Mouse (Mus musculus) G1E (cell line): ENCODE measurements at regions not wholly inside any gene's neighbourhood (a gene's known extent, or its start where the extent isn't known, plus 50 kb on each side); places are given as distances from the start of the nearest gene placed in this dataset.

Source experiments
- CTCF ChIP-seq: IDR thresholded peaks from 2 replicates; pipeline ENCODE4 v1.5.1; 2012; ENCODE audit warnings: low read depth, low read length, inconsistent platforms, mixed read lengths
- GATA1 ChIP-seq: IDR thresholded peaks from 2 replicates; pipeline ENCODE4 v1.6.1; 2012; ENCODE audit warnings: borderline replicate concordance, low read length, inconsistent platforms, mixed read lengths
- POLR2AphosphoS5 ChIP-seq: IDR thresholded peaks from 2 replicates; pipeline ENCODE4 v1.6.1; 2012; ENCODE audit warnings: low read depth, low read length, inconsistent platforms; ENCODE audit not compliant: insufficient replicate concordance
- TAL1 ChIP-seq: conservative IDR thresholded peaks from 2 replicates; pipeline ENCODE4 v1.6.1; 2012; ENCODE audit warnings: low read depth, low read length, inconsistent platforms, mixed read lengths

- TF ChIP-seq TAL1 = no peak
- no peak for TF ChIP-seq CTCF
- no peak for TF ChIP-seq POLR2AphosphoS5
- no peak for TF ChIP-seq GATA1
These were observed 287.7 kb downstream of the Fam49a start for GRCm38 (mm10) chr12:12549649-12550048.
